Mouse (Mus musculus): ENCODE measurements around the gene Arid1b.

DNA sequence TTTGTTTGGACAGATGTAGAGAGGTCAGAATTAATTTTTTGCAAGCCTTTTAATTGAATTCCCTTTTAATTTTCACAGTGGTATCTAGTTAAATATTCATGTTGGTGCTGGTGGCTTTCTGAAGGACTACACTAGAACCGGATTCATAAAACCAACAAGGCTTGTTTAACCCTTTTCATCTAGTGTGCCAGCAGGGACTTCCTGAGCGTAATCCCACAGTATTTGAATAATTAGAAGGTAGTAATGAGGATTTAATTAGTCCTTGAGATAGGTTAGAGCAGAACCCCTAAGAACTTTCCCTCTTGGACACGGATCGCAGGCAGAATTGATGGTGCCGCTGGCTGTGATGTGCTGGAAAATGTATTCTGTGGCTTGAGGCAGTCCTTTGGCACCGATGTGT lies 273.6 kb downstream of the Arid1b start:
- TF ChIP-seq NELFE (IDR thresholded peaks at IDR 0.05; ENCODE audit: low read depth, low read length), result no peak
- TF ChIP-seq CTCF (conservative IDR thresholded peaks at IDR 0.05 in 1 of 2, IDR thresholded peaks at IDR 0.05 in 1 of 2; ENCODE audit: low read depth in 2 of 2, low read length in 2 of 2), result no peak
- TF ChIP-seq ZNF384 (IDR thresholded peaks at IDR 0.05; ENCODE audit: low read depth, low read length), result no peak
- no peak for TF ChIP-seq ZMIZ1 (IDR thresholded peaks at IDR 0.05; ENCODE audit: low read depth, low read length)
- TF ChIP-seq MYC (IDR thresholded peaks at IDR 0.05; ENCODE audit: low read depth, low read length), result no peak
- no peak for TF ChIP-seq BHLHE40 (IDR thresholded peaks at IDR 0.05; ENCODE audit: low read depth, low read length)
- TF ChIP-seq POLR2A (IDR thresholded peaks at IDR 0.05; ENCODE audit: low read depth, low read length), result no peak
- TF ChIP-seq EP300 (IDR thresholded peaks at IDR 0.05; ENCODE audit: low read length), result no peak
- TF ChIP-seq MAFK (IDR thresholded peaks at IDR 0.05; ENCODE audit: insufficient replicate concordance, low read length), result no peak
- no peak for TF ChIP-seq NRF1 (IDR thresholded peaks at IDR 0.05; ENCODE audit: low read depth, low read length)

Data from CH12.LX (cell line).